In genomic region chr11:94735746-94736145, GRCm38 (mm10) we compare ENCODE assay signal across 36 mouse cellular contexts. TPM values are rescaled to one million over a fixed set of nuclear protein-coding genes. Genes with fewer than 3 reads are reported as not detected.
DNase-seq lines count a peak whose midpoint lies in the region; ATAC-seq and TF ChIP-seq lines count a peak whose summit lies in the region.
"Had no signal": no experiment of that assay in that cellular context is flagged by ENCODE, and none has a peak within 500 bp of the region (broad histone marks: within the 10 kb centered on the region; RNA-seq: fewer than 3 reads in every experiment).

No protein-coding gene starts in this region.

- no peak overlapping the region for H3K4me2 ChIP-seq in intestine, embryonic 15.5 days (replicated peaks)
- no peak overlapping the region for H3K4me2 ChIP-seq in intestine, postnatal 0 days (replicated peaks; ENCODE audit: low read depth)
- H3K4me2 ChIP-seq in intestine, embryonic 16.5 days (ENCODE audit: low read depth, low read length): no peak overlapping the region
- H3K4me2 ChIP-seq: embryonic facial prominence, embryonic 12.5 days; embryonic facial prominence, embryonic 15.5 days; heart, embryonic 11.5 days; hindbrain, embryonic 13.5 days had no signal

- H3K36me3 ChIP-seq in intestine, embryonic 15.5 days: no peaks in the 10 kb centered on the region
- no peaks in the 10 kb centered on the region for H3K36me3 ChIP-seq in intestine, postnatal 0 days (ENCODE audit: control insufficient read depth, insufficient read depth)
- H3K36me3 ChIP-seq in intestine, embryonic 16.5 days (ENCODE audit: control insufficient read depth, insufficient read depth, low read length): no peaks in the 10 kb centered on the region
- H3K36me3 ChIP-seq: embryonic facial prominence, embryonic 12.5 days; embryonic facial prominence, embryonic 15.5 days; hindbrain, embryonic 10.5 days; hindbrain, embryonic 13.5 days had no signal

- H3K4me3 ChIP-seq in intestine, embryonic 15.5 days (replicated peaks): no peak overlapping the region
- no peak overlapping the region for H3K4me3 ChIP-seq in intestine, postnatal 0 days (ENCODE audit: low read depth, low read length)
- no peak overlapping the region for H3K4me3 ChIP-seq in intestine, embryonic 16.5 days (ENCODE audit: low read length)
- H3K4me3 ChIP-seq: embryonic facial prominence, embryonic 12.5 days; embryonic facial prominence, embryonic 15.5 days; gastrocnemius, adult 2 months; hindbrain, embryonic 10.5 days; hindbrain, embryonic 13.5 days had no signal

- intact Hi-C loops in heart, postnatal 14 days (cut with DNase I): no loop called here
- intact Hi-C loops in left cerebral cortex, postnatal 10 days (cut with DNase I): no loop called here

- no peak for TF ChIP-seq CTCF in intestine, postnatal 0 days (IDR thresholded peaks at IDR 0.05; ENCODE audit: low read depth)

- peak; percentile 59 for ATAC-seq in intestine, embryonic 15.5 days
- no peak for ATAC-seq in intestine, postnatal 0 days
- 0 out of 2 replicates have a peak, but pooled peaks have one; percentile 46 for ATAC-seq in intestine, embryonic 16.5 days
- ATAC-seq: activated CD4-positive, CD25-positive, alpha-beta regulatory T cell, adult 4 months; CD4-positive, CD25-positive, alpha-beta regulatory T cell, adult 4 months; forebrain, embryonic 14.5 days; forebrain, postnatal 0 days; hindbrain, embryonic 16.5 days had no signal

- no peak overlapping the region for H3K9ac ChIP-seq in intestine, embryonic 15.5 days
- H3K9ac ChIP-seq in intestine, postnatal 0 days (ENCODE audit: low read depth, low read length): no peak overlapping the region
- no peak overlapping the region for H3K9ac ChIP-seq in intestine, embryonic 16.5 days (ENCODE audit: low read depth, low read length)
- H3K9ac ChIP-seq: embryonic facial prominence, embryonic 12.5 days; embryonic facial prominence, embryonic 15.5 days; forebrain, postnatal 0 days; hindbrain, embryonic 13.5 days had no signal

- no peak overlapping the region for H3K27ac ChIP-seq in intestine, embryonic 15.5 days
- H3K27ac ChIP-seq in intestine, postnatal 0 days (ENCODE audit: low read depth, low read length): no peak overlapping the region
- no peak overlapping the region for H3K27ac ChIP-seq in intestine, embryonic 16.5 days (ENCODE audit: low read length)
- H3K27ac ChIP-seq: embryonic facial prominence, embryonic 12.5 days; embryonic facial prominence, embryonic 15.5 days; gastrocnemius, adult 2 months; hindbrain, embryonic 10.5 days; hindbrain, embryonic 13.5 days had no signal

- no peaks in the 10 kb centered on the region for H3K27me3 ChIP-seq in intestine, embryonic 15.5 days (replicated peaks)
- no peaks in the 10 kb centered on the region for H3K27me3 ChIP-seq in intestine, postnatal 0 days (replicated peaks; ENCODE audit: control insufficient read depth, insufficient read depth, low read length)
- no peaks in the 10 kb centered on the region for H3K27me3 ChIP-seq in intestine, embryonic 16.5 days (replicated peaks; ENCODE audit: control insufficient read depth, insufficient read depth, low read length)
- H3K27me3 ChIP-seq: embryonic facial prominence, embryonic 12.5 days; embryonic facial prominence, embryonic 15.5 days; hindbrain, embryonic 13.5 days had no signal

- peak; percentile 38 for DNase-seq in R1 (ENCODE audit: low read depth, low spot score)
- DNase-seq in heart, postnatal 14 days: no peak
- DNase-seq in left cerebral cortex, postnatal 10 days (ENCODE audit: extremely low spot score in 1 of 2, low spot score in 2 of 2): no peak
- DNase-seq: adrenal gland, adult 8-10 months; adrenal gland, postnatal 25 days; cerebellum, adult 11-12 months; cerebellum, adult 8-10 months; cerebellum, postnatal 10 days; cerebellum, postnatal 36 days; forebrain, postnatal 0 days; gastrocnemius, adult 2 months; gastrocnemius, postnatal 14 days; heart, adult 11 months; heart, postnatal 36 days; kidney, adult 11 months had no signal

- no peaks in the 10 kb centered on the region for H3K9me3 ChIP-seq in intestine, embryonic 15.5 days
- no peaks in the 10 kb centered on the region for H3K9me3 ChIP-seq in intestine, postnatal 0 days (ENCODE audit: control insufficient read depth)
- no peaks in the 10 kb centered on the region for H3K9me3 ChIP-seq in intestine, embryonic 16.5 days (ENCODE audit: control insufficient read depth, low read length)
- H3K9me3 ChIP-seq: embryonic facial prominence, embryonic 12.5 days; embryonic facial prominence, embryonic 15.5 days; hindbrain, embryonic 10.5 days; hindbrain, embryonic 13.5 days had no signal

- no peaks in the 10 kb centered on the region for H3K4me1 ChIP-seq in intestine, embryonic 15.5 days (replicated peaks)
- no peaks in the 10 kb centered on the region for H3K4me1 ChIP-seq in intestine, postnatal 0 days (replicated peaks; ENCODE audit: control insufficient read depth, insufficient read depth, low read length)
- H3K4me1 ChIP-seq in intestine, embryonic 16.5 days (ENCODE audit: control insufficient read depth, insufficient read depth, low read length): peaks cover 5% of the 10 kb centered on the region; the same call in 1 of the 2 replicates
- H3K4me1 ChIP-seq: embryonic facial prominence, embryonic 12.5 days; embryonic facial prominence, embryonic 15.5 days; hindbrain, embryonic 10.5 days; hindbrain, embryonic 13.5 days had no signal

- WGBS in intestine, embryonic 15.5 days: 56% methylated on average over 2 of the region's 2 CpGs
- WGBS in intestine, postnatal 0 days: 58% methylated on average over 2 of the region's 2 CpGs
- 52% methylated on average over 2 of the region's 2 CpGs for WGBS in intestine, embryonic 16.5 days

RNA-seq across cellular contexts. Expression of gene Cdc34b, which starts 5.8 kb away (rescaled TPM):
- polyA plus RNA-seq in intestine, embryonic 15.5 days (2015; fragmentation: Nextera tagmentation; extraction: Ambion mirVana): 0.14 TPM in 1 of 2 replicates, not detected in the other
- polyA plus RNA-seq in intestine, postnatal 0 days (2015; fragmentation: Nextera tagmentation; extraction: Ambion mirVana): 0.13 TPM in 1 of 2 replicates, not detected in the other
- not detected in 2 replicates for polyA plus RNA-seq in intestine, embryonic 16.5 days (2015; fragmentation: Nextera tagmentation; extraction: Ambion mirVana)
- total RNA-seq in heart, postnatal 14 days (2021): 1 to 10 TPM; 1.2 TPM
- total RNA-seq in left cerebral cortex, postnatal 10 days (2021): under 1 TPM in 1 of 2 experiments, not detected in 1; 0.28 TPM
- total RNA-seq: forebrain, postnatal 0 days had no signal
- polyA plus RNA-seq: activated CD4-positive, CD25-positive, alpha-beta regulatory T cell, adult 4 months; CD4-positive, CD25-positive, alpha-beta regulatory T cell, adult 4 months; embryonic facial prominence, embryonic 15.5 days; forebrain, embryonic 11.5 days; forebrain, embryonic 14.5 days; forebrain, postnatal 0 days; heart, embryonic 14.5 days; heart, postnatal 0 days; hindbrain, embryonic 16.5 days had no signal

RNA-seq across cellular contexts. Expression of gene Gm11541, which starts 31.4 kb away (rescaled TPM):
- polyA plus RNA-seq in intestine, embryonic 15.5 days (2015; fragmentation: Nextera tagmentation; extraction: Ambion mirVana): 0.43 and 0.54 TPM in 2 replicates
- 0.07 TPM in 1 of 2 replicates, not detected in the other for polyA plus RNA-seq in intestine, postnatal 0 days (2015; fragmentation: Nextera tagmentation; extraction: Ambion mirVana)
- 0.42 and 0.50 TPM in 2 replicates for polyA plus RNA-seq in intestine, embryonic 16.5 days (2015; fragmentation: Nextera tagmentation; extraction: Ambion mirVana)
- total RNA-seq in heart, postnatal 14 days (2021): not detected
- not detected for total RNA-seq in left cerebral cortex, postnatal 10 days (2021)
- total RNA-seq: adrenal gland, adult 8-10 months; adrenal gland, postnatal 25 days; forebrain, postnatal 0 days; gastrocnemius, adult 2 months; gastrocnemius, postnatal 14 days; gastrocnemius, postnatal 4 days; heart, adult 8-10 months; heart, postnatal 36 days had no signal
- polyA plus RNA-seq: activated CD4-positive, CD25-positive, alpha-beta regulatory T cell, adult 4 months; C2C12; CD4-positive, CD25-positive, alpha-beta regulatory T cell, adult 4 months; cortical plate, adult 2 months; forebrain, embryonic 11.5 days; forebrain, embryonic 14.5 days; forebrain, postnatal 0 days; frontal cortex, adult 2 months; heart, embryonic 11.5 days; heart, embryonic 14.5 days; hindbrain, embryonic 10.5 days had no signal

RNA-seq across cellular contexts. Expression of gene Tmem92, which starts 46.8 kb away (rescaled TPM):
- 0.06 TPM in 1 of 2 replicates, not detected in the other for polyA plus RNA-seq in intestine, embryonic 15.5 days (2015; fragmentation: Nextera tagmentation; extraction: Ambion mirVana)
- not detected in 2 replicates for polyA plus RNA-seq in intestine, postnatal 0 days (2015; fragmentation: Nextera tagmentation; extraction: Ambion mirVana)
- 0.11 TPM in 1 of 2 replicates, not detected in the other for polyA plus RNA-seq in intestine, embryonic 16.5 days (2015; fragmentation: Nextera tagmentation; extraction: Ambion mirVana)
- not detected for total RNA-seq in heart, postnatal 14 days (2021)
- total RNA-seq in left cerebral cortex, postnatal 10 days (2021): under 1 TPM; 0.21 to 0.61 TPM
- total RNA-seq: adrenal gland, adult 8-10 months; adrenal gland, postnatal 25 days; forebrain, postnatal 0 days; gastrocnemius, adult 2 months; gastrocnemius, postnatal 14 days; gastrocnemius, postnatal 4 days; heart, adult 8-10 months; heart, postnatal 36 days had no signal
- polyA plus RNA-seq: activated CD4-positive, CD25-positive, alpha-beta regulatory T cell, adult 4 months; brain, embryonic 14.5 days; CD4-positive, CD25-positive, alpha-beta regulatory T cell, adult 4 months; cortical plate, adult 2 months; embryonic facial prominence, embryonic 12.5 days; embryonic facial prominence, embryonic 15.5 days; forebrain, embryonic 11.5 days; forebrain, embryonic 14.5 days; heart, embryonic 11.5 days; heart, embryonic 14.5 days; heart, postnatal 0 days; hindbrain, embryonic 10.5 days; hindbrain, embryonic 13.5 days; hindbrain, embryonic 16.5 days had no signal

RNA-seq across cellular contexts. Expression of gene Xylt2, which starts 58.4 kb away (rescaled TPM):
- 16.1 and 16.6 TPM in 2 replicates for polyA plus RNA-seq in intestine, embryonic 15.5 days (2015; fragmentation: Nextera tagmentation; extraction: Ambion mirVana)
- 8.0 and 8.2 TPM in 2 replicates for polyA plus RNA-seq in intestine, postnatal 0 days (2015; fragmentation: Nextera tagmentation; extraction: Ambion mirVana)
- 11.3 and 11.6 TPM in 2 replicates for polyA plus RNA-seq in intestine, embryonic 16.5 days (2015; fragmentation: Nextera tagmentation; extraction: Ambion mirVana)
- 10 to 100 TPM; 12.5 to 15.1 TPM for total RNA-seq in heart, postnatal 14 days (2021)
- total RNA-seq in left cerebral cortex, postnatal 10 days (2021): 10 to 100 TPM; 21.8 to 25.7 TPM
